Mouse (Mus musculus): ENCODE measurements at regions not wholly inside any gene's neighbourhood (a gene's known extent, or its start where the extent isn't known, plus 50 kb on each side); places are given as distances from the start of the nearest gene placed in this dataset.

GRCm38 (mm10) chr11:27160411-27160810 lies 566.6 kb upstream of the Vrk2 start:
- ATAC-seq (replicated peaks), result no peak
- Histone ChIP-seq H3K27ac (replicated peaks) (no peak overlapping the region), H3K4me2 (replicated peaks) (no peak overlapping the region), H3K9ac (replicated peaks) (no peak overlapping the region), H3K9me3 (no peaks in the 10 kb centered on the region), H3K4me1 (no peaks in the 10 kb centered on the region), H3K36me3 (no peaks in the 10 kb centered on the region), H3K4me3 (no peak overlapping the region), H3K27me3 (no peaks in the 10 kb centered on the region)

Data from forebrain, embryonic 15.5 days (tissue).